Mouse (Mus musculus) myocyte (in vitro differentiated cells): ENCODE results near the gene Rpusd4. TPM values are rescaled to one million over a fixed set of nuclear protein-coding genes. Genes with fewer than 3 reads are reported as not detected.
A peak's percentile ranks its signal among the peaks of the same experiment; 100 is the strongest.

Experiments used
- H3K27me3 ChIP-seq: one replicate; pipeline ENCODE4 v1.6.1; 2011; ENCODE audit not compliant: control insufficient read depth, insufficient read depth, insufficient read length
- H3K36me3 ChIP-seq: one replicate; pipeline ENCODE4 v1.6.1; 2011; ENCODE audit not compliant: control insufficient read depth, insufficient read depth
- H3K4me2 ChIP-seq: one replicate; pipeline ENCODE4 v1.6.1; 2011; ENCODE audit warnings: low read depth, control low read depth
- H3K4me3 ChIP-seq: one replicate; pipeline ENCODE4 v1.5.1; 2011; ENCODE audit warnings: mild to moderate bottlenecking, control low read depth, moderate library complexity
- H3K79me2 ChIP-seq: one replicate; pipeline ENCODE4 v1.6.1; 2011; ENCODE audit not compliant: control insufficient read depth, insufficient read depth
- H3ac ChIP-seq: one replicate; pipeline ENCODE4 v1.6.1; 2011; ENCODE audit not compliant: control insufficient read depth, insufficient read length
- CEBPB ChIP-seq: IDR thresholded peaks from 2 replicates; pipeline ENCODE4 v1.6.1; 2011; ENCODE audit warnings: mild to moderate bottlenecking, moderate library complexity; ENCODE audit not compliant: poor library complexity, insufficient read depth, severe bottlenecking
- E2F4 ChIP-seq: IDR thresholded peaks from one replicate; pipeline ENCODE4 v1.6.1; 2011; ENCODE audit warnings: mild to moderate bottlenecking, control low read depth, moderate library complexity; ENCODE audit not compliant: insufficient read depth
- MAX ChIP-seq: IDR thresholded peaks from one replicate; pipeline ENCODE4 v1.6.1; 2011; ENCODE audit warnings: low read depth, mild to moderate bottlenecking, control low read depth
- MYOD1 ChIP-seq, 3 experiments: IDR thresholded peaks; one replicate each; pipeline ENCODE4 v1.6.1; 2011; ENCODE audit warnings: control low read depth in 2 of 3, low read depth in 2 of 3, mild to moderate bottlenecking in 2 of 3, moderate library complexity in 1 of 3; ENCODE audit not compliant: insufficient read length in 2 of 3, control insufficient read depth in 1 of 3
- MYOG ChIP-seq, 3 experiments: IDR thresholded peaks; one replicate each; pipeline ENCODE4 v1.6.1; 2011; ENCODE audit warnings: control low read depth in 2 of 3, low read depth in 2 of 3, mild to moderate bottlenecking in 2 of 3; ENCODE audit not compliant: insufficient read length in 2 of 3, control insufficient read depth in 1 of 3, insufficient read depth in 1 of 3
- POLR2A ChIP-seq: IDR thresholded peaks from one replicate; pipeline ENCODE4 v1.6.1; 2011; ENCODE audit warnings: low read depth, mild to moderate bottlenecking, control low read depth, moderate library complexity; ENCODE audit not compliant: insufficient read length
- POLR2AphosphoS2 ChIP-seq: IDR thresholded peaks from one replicate; pipeline ENCODE4 v1.6.1; 2011; ENCODE audit warnings: low read depth, control low read depth; ENCODE audit not compliant: insufficient read length
- REST ChIP-seq: IDR thresholded peaks from one replicate; pipeline ENCODE4 v1.6.1; 2011; ENCODE audit warnings: mild to moderate bottlenecking, control low read depth, moderate library complexity; ENCODE audit not compliant: insufficient read depth, insufficient read length
- SRF ChIP-seq: IDR thresholded peaks from one replicate; pipeline ENCODE4 v1.6.1; 2011; ENCODE audit warnings: low read depth; ENCODE audit not compliant: control insufficient read depth, insufficient read length
- TCF12 ChIP-seq: IDR thresholded peaks from one replicate; pipeline ENCODE4 v1.6.1; 2011; ENCODE audit warnings: mild to moderate bottlenecking, control low read depth; ENCODE audit not compliant: poor library complexity, insufficient read depth, severe bottlenecking
- TCF3 ChIP-seq: IDR thresholded peaks from one replicate; pipeline ENCODE4 v1.6.1; 2011; ENCODE audit warnings: low read depth, control low read depth; ENCODE audit not compliant: insufficient read length
- USF1 ChIP-seq: IDR thresholded peaks from one replicate; pipeline ENCODE4 v1.6.1; 2011; ENCODE audit warnings: low read depth, mild to moderate bottlenecking, control low read depth, moderate library complexity
- polyA plus RNA-seq: library from polyadenylated mRNA; unstranded; fragments of >200 nt; fragmentation: generic; extraction: Trizol; gene quantifications from one replicate; pipeline ENCODE4 v1.2.1, GENCODE M21; 2012; ENCODE audit warnings: missing spikeins

Rpusd4 gene
- 13.2 TPM for polyA plus RNA-seq

DNA sequence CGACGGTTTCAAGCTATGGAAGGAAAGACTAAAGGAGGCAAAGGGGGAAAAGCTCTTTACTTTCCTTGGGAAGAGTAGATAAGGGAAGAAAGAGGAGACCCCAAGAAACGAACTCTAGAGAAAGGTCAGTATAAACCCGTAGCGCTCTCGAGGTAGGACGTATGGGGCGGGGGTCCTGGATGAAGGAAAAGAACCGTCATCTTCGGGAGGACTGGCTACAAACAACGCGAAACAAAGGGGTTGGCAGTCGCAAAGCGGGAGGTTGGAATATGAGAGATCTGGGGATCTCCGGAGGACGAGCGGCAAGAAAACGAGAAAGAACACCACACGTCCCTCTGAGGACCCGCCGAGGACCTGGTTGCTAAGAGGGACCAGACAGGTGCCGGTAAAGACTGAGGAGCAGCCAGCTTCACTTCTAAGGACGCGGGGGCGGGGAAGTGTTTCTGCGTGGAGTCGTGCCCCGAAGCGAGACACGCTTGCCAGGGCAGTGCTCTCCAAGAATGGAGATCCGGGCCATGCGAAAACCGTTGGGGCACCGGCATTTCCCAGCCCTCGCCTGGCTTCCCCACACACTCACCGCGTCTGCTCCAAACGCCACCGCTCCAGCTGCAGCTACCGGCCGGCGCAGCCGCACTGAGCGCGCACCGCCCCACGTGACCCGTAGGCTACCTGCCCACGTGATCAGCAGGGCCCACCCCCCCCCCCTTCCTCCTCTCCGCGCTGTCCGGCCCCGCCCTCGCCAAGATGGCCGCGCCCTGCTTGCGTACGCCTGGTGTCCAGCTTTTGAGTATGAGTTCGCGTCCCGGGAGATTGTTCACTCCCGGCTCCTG is at the start of gene Rpusd4, which contains the start of gene Fam118b:
Gene Rpusd4, plus strand, starts transcription at position 720 of the 830 bp plus-strand sequence.
Gene Fam118b, minus strand, starts transcription at position 660 of the 830 bp plus-strand sequence.
- peaks cover 14% of the 10 kb centered on the region for H3K36me3 ChIP-seq
- H3K79me2 ChIP-seq: peaks cover 54% of the 10 kb centered on the region
- H3K27me3 ChIP-seq: no peaks in the 10 kb centered on the region
- H3K4me2 ChIP-seq: peak within 1 kb of the TSS; percentile 97
- peak within 1 kb of the TSS; percentile 99 for H3K4me3 ChIP-seq
- TF ChIP-seq MYOG (IDR thresholded peaks at IDR 0.05; ENCODE audit: control insufficient read depth in 1 of 3, insufficient read depth in 1 of 3, insufficient read length in 2 of 3, low read depth in 2 of 3) (peak in 2 of 3 experiments; percentile 59 to 62), MAX (no peak), E2F4 (no peak), POLR2A (peak; percentile 100), SRF (peak; percentile 28), POLR2AphosphoS2 (peak; percentile 99), USF1 (peak; percentile 92), TCF12 (no peak), MYOD1 (IDR thresholded peaks at IDR 0.05; ENCODE audit: control insufficient read depth in 1 of 3, insufficient read length in 2 of 3, low read depth in 2 of 3) (peak in 2 of 3 experiments; percentile 25 to 67)
- H3ac ChIP-seq: peak within 1 kb of the TSS; percentile 83

DNA sequence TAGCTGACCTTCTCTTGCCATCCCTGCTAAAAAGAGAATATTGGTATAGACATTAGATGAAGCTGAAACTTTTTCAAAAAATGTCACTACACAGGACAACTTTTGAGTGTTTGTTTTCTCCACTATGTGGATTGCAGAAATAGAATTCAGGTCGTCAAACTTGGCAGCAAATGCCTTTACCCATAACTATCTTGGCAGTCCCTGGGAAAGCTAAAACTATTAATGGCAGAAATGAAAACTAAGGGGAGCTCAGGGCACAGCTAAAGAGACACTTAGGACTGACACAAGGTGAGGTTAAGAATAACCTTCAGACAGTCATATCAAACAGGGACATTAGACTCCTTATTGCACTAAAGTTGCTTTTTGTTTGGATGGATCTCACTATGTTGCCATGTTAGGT is 49.7 kb upstream of the Rpusd4 start:
- Histone ChIP-seq H3K27me3 (no peaks in the 10 kb centered on the region), H3K4me3 (no peak overlapping the region), H3K36me3 (peaks cover 36% of the 10 kb centered on the region), H3K79me2 (no peaks in the 10 kb centered on the region), H3ac (no peak overlapping the region), H3K4me2 (no peak overlapping the region)
- TF ChIP-seq CEBPB (no peak), USF1 (no peak), E2F4 (no peak), TCF12 (no peak), REST (no peak), MYOD1 (IDR thresholded peaks at IDR 0.05; ENCODE audit: control insufficient read depth in 1 of 3, insufficient read length in 2 of 3, low read depth in 2 of 3) (no peak), POLR2AphosphoS2 (no peak), MAX (no peak), MYOG (IDR thresholded peaks at IDR 0.05; ENCODE audit: control insufficient read depth in 1 of 3, insufficient read depth in 1 of 3, insufficient read length in 2 of 3, low read depth in 2 of 3) (no peak), POLR2A (no peak), TCF3 (no peak), SRF (no peak)

DNA sequence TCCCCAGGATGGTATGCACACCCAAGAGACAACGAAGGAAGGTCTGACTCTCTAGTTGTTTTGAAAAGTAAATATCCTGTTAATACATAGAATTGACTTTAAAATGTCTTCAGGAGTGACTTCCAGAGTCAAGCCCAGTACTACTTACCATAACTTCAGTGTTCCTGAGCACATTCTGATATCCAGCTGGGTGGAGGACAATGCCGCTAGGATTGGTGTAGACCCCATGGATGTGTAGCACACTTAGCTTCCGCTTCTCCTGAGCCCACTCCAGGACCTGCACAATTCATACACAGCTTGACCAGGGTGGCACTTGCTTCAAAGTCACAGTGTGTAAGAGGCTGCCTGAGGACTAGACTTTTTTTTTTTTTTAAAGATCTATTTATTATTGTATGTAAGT is 44.2 kb upstream of the Rpusd4 start:
- H3K4me3 ChIP-seq: no peak overlapping the region
- H3K36me3 ChIP-seq: peaks cover 12% of the 10 kb centered on the region
- no peak for TF ChIP-seq POLR2A
- TF ChIP-seq POLR2AphosphoS2: no peak
- no peak for TF ChIP-seq SRF
- no peaks in the 10 kb centered on the region for H3K27me3 ChIP-seq
- H3ac ChIP-seq: no peak overlapping the region
- H3K4me2 ChIP-seq: no peak overlapping the region
- no peaks in the 10 kb centered on the region for H3K79me2 ChIP-seq

DNA sequence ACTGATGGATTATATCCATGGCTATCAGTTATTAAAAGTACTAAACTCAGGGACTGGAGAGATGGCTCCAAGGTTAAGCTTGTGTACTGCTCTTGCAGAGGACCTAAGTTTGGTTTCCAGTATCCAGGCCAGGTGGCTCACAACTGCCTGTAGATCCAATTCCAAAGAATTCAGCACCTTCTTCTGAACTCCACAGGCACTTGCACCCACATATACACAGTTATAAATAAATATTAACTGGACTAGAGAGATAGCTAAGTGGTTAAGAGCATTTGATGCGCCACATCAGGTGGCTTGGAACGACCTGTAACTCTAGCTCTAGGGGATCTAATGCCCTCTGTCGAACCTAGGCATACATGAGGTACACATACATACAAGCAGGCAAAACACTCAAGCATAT is 39.0 kb upstream of the Rpusd4 start:
- no peaks in the 10 kb centered on the region for H3K79me2 ChIP-seq
- no peak overlapping the region for H3ac ChIP-seq
- no peaks in the 10 kb centered on the region for H3K27me3 ChIP-seq
- TF ChIP-seq REST (no peak), E2F4 (no peak), TCF12 (no peak), SRF (no peak), MAX (no peak), POLR2A (no peak), TCF3 (no peak), MYOD1 (IDR thresholded peaks at IDR 0.05; ENCODE audit: control insufficient read depth in 1 of 3, insufficient read length in 2 of 3, low read depth in 2 of 3) (no peak), MYOG (IDR thresholded peaks at IDR 0.05; ENCODE audit: control insufficient read depth in 1 of 3, insufficient read depth in 1 of 3, insufficient read length in 2 of 3, low read depth in 2 of 3) (no peak), CEBPB (no peak), USF1 (no peak), POLR2AphosphoS2 (no peak)
- no peak overlapping the region for H3K4me2 ChIP-seq
- peaks cover 18% of the 10 kb centered on the region for H3K36me3 ChIP-seq
- H3K4me3 ChIP-seq: no peak overlapping the region

DNA sequence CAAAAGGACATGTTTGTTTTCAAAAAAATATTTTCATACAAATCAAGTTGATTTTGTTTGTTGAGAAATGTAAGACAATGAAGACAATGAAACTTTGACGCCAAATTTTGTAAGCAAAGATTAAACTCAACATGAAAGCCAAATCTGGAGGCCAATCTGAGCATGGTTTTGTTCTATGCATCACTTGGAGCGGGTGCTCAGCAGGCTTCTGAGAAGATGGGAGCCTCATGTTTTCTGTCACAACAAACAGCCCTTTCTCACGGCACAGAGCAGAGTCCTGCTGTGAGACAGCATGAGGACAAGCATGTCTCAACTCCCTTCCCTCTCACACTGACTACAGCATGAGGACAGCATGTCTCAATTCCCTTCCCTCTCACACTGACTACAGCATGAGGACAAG is 31.7 kb upstream of the Rpusd4 start:
- TF ChIP-seq SRF: no peak
- TF ChIP-seq MYOD1 (IDR thresholded peaks at IDR 0.05; ENCODE audit: control insufficient read depth in 1 of 3, insufficient read length in 2 of 3, low read depth in 2 of 3): no peak
- TF ChIP-seq MYOG (IDR thresholded peaks at IDR 0.05; ENCODE audit: control insufficient read depth in 1 of 3, insufficient read depth in 1 of 3, insufficient read length in 2 of 3, low read depth in 2 of 3): no peak
- TF ChIP-seq CEBPB: no peak
- no peak for TF ChIP-seq E2F4
- TF ChIP-seq REST: no peak
- TF ChIP-seq POLR2A: no peak
- no peak for TF ChIP-seq POLR2AphosphoS2
- TF ChIP-seq USF1: no peak
- Histone ChIP-seq H3K27me3 (no peaks in the 10 kb centered on the region), H3K4me2 (no peak overlapping the region), H3K79me2 (peaks cover 7% of the 10 kb centered on the region), H3K4me3 (no peak overlapping the region), H3ac (no peak overlapping the region), H3K36me3 (peaks cover 25% of the 10 kb centered on the region)
